Mouse (Mus musculus) adrenal gland, adult 10 weeks (tissue): Measurements from ENCODE around the gene Aldh3b2. TPM values are rescaled to one million over a fixed set of nuclear protein-coding genes. Genes with fewer than 3 reads are reported as not detected.

ENCODE experiments used
- polyA plus RNA-seq: library from polyadenylated mRNA; stranded (reverse); fragments of 350-450 nt; fragmentation: Illumina TruSeq; extraction: RNeasy Lipid Tissue Mini Kit (QIAGEN cat#74804); gene quantifications from one replicate; pipeline ENCODE4 v1.2.3, GENCODE M21; 2014; ENCODE audit warnings: low read depth, low replicate concordance

The Aldh3b2 gene
- 0.99 TPM for polyA plus RNA-seq

DNA sequence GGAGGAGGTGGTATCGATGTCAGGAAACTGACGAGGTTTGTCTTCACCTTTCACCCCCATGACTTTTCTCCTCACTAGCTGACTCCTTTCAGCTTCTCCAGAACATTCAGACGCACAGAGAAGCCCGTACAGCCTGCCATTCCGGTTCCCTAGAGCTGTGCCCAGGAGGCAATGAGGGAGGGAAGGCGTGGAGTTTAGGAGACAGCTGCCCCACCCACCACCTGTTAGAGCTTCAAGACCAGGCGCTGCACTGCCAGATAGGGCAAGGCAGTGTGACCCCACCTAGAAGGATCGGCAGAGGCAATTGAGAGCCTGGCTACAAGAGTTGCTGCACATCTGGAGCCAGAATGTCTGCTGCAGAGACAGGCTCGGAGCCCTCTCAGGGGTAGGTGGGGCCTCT lies at the start of gene Aldh3b2:
Aldh3b2 (plus strand) TSS at position 100 of the 400 bp plus-strand sequence.

DNA sequence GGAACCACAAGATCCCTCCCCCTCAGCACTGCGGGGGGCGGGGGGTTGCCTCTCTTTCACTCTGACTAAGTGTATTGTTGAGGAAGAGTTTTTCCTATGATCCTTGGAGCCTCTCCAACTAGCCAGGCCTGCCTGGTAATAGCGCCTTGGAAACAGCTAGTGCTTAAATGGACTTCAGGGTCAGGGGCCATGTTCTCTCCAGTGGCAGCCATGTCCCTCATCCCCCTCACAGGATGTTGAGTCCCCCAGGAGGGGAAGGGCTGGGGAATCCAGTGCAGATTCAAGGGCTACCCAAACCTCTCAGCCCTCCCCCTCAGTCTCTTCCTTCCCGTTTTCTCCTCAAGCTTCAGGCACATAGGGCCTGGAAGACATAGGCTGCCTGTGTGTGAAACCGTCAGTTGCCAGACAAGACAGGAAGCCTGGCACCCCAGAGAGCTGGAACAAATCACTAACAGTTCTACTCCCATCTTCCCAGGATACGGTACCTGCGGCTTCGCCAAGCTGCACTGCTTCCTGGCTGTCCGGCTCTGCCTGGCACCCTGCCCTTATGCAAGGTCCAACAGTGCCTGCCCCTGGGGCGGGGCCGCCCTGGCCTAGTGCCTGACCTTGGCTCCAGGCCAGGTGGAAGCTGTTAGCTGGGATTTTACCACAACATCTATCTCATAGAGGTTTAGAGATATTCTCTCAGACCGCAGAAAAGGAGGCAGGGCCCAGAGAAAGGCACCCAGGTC lies 42.8 kb upstream of the Aldh3b2 start, which contains the start of gene Aldh3b1:
Aldh3b1 (minus strand) TSS at position 598 of the 731 bp plus-strand sequence.

DNA sequence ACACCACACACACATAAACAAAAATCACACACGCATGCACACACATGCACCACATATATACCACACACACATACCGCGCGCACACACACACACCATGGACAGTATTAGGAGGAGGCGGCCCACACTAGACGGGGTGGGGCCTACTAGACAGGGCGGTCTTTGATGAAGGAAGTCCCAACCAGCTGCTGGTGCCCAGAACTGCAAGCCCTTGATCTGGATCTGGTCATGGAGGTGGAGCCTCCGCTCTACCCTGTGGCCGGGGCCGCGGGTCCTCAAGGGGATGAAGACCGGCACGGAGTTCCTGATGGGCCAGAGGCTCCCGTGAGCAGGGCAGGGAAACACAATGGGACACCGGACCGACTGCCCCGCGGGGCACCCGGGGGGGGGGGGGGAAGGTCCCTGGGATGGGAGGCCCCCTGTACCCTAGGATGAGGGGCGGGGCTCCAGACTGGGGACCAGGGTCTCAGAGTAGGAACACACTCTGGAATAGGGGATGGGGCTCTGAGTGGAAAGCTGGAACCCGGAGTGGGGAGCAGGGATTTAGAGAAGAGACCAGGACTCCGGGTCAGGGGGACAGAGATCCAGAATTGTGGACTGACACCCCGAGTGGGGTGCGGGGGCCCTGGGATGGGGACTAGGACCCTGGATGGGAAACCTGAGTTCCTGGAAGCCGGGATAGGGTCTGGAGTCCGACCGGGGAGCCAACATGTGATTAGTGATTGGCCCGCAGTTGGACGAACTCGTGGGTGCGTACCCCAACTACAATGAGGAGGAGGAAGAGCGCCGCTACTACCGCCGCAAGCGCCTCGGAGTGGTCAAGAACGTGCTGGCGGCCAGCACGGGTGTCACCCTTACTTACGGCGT lies 36.9 kb upstream of the Aldh3b2 start, which contains the start of gene Unc93b1:
Unc93b1 (plus strand) TSS at position 155 of the 864 bp plus-strand sequence.

DNA sequence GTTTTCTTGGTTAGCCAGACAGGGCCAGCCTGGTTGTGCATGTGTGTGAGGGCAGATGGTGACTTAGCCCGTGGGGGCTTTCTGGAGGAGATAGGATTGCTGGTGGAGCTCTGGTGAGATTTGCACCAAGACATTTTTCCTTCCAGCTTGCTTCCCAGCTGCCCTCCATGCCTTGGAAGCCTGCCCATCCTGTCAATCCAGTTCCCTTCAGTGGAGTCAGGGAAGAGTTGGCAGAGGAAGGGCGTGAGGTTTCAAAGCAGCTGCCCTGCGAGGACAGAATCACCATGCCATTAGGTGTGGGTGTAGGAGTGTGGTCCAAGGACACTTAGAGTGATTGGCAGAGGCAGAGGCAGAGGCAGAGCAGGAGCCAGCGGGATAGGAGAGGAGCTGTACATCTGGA lies 13.7 kb upstream of the Aldh3b2 start, which contains the start of gene Aldh3b3:
Aldh3b3 (plus strand) TSS at position 176 of the 400 bp plus-strand sequence.

DNA sequence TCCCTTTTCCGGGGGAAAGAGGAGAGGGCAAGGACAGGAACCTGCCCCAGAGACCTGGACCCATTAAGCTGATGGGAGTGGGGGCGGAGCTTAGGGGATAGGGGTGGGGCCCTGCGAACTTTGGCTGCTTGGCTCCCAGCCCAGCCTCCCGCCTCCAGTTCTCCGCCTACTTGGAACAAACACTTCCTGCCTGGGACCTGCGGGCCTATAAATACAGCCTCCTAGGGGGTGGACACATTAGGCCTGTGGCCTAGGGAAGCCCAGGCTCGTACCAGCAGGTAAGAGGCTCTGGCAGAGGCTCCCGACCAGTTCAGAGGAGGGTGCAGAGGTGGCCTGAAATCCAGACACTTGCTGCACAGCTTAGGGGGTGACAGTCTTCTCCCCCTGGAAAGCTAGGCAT lies 14.2 kb downstream of the Aldh3b2 start, which contains the start of gene Acy3:
Acy3 (plus strand) TSS at position 237 of the 400 bp plus-strand sequence.

DNA sequence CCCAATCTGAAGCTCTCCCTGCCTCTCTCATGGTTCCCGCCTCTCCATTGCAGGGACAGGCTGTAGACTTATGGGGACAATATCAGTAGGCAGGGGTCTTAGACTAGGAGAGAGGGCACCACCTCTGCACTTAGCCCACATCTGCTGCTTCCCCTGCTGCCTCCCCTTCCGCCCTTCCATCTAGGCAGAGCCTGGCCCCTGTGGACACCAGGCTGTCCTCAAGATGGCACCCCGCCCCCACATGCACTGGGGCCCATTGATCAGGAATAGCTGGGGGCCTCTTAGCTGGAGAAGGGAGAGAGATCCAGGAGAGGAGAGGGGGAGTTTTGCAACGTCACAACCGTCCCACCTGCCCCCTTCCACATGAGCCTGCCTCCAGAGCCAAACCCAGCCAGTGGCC lies 20.3 kb downstream of the Aldh3b2 start, which contains the start of gene Tbx10:
Tbx10 (plus strand) TSS at position 337 of the 400 bp plus-strand sequence.

DNA sequence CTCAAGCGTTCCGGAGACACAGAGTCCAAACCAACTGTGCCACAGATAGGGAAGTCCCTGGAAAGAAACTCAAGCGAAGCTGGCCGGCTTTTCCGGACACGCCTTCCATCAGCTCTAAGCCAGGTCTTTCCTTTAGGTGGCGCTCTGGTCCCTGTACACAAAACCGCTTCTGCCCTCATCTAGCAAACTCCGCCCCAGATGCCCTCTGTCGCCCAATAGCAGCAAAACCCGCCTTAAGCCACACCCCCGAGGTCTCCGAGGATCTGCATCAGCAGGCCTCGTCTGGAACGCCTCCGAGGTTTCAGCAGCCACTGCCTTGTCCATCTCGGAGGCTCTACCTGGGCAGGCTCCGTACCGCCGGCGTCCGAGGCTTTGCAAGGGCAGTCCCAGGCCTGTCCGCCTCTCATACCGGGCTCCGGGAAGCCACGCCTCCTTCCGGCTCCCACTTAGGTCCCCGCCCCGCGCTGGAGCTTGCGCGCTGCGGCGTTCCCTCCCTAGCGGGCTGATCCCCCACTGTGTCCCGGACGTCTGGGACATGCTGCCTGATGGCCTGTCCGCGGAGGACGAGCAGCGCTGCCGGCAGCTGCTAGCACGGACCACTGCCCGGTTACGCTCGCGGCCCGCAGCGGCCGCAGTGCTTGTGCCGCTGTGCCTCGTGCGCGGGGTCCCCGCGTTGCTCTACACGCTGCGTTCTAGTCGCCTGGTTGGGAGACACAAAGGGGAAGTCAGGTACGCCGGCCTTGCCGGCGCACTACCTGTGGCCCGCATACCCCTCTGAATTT lies 28.2 kb downstream of the Aldh3b2 start, which contains the start of the genes Nudt8 and Gm49405:
Nudt8 (plus strand) TSS at position 462 of the 782 bp plus-strand sequence.
Gm49405 (plus strand) TSS at position 508 of the 782 bp plus-strand sequence.

DNA sequence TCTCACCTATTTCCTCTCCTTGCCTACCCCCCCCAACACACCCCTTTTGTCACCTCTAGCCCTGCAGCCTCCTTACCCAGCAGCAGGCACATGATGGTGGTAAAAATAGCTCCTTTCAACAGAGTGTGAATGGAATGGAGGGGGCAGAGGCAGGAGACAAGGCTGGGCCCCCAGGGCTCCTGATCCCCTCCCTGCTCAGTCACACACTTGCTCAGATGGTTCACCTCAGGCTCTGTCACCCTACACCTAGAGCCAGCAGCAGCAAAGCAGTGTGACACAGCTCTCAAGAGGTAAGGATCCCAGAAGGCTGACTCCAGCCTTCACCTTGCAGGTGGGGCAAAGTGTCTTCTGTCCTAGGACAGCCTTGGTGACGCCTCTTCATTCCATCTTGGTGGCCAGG lies 31.0 kb downstream of the Aldh3b2 start, which contains the start of gene Doc2g:
Doc2g (plus strand) TSS at position 202 of the 400 bp plus-strand sequence.

DNA sequence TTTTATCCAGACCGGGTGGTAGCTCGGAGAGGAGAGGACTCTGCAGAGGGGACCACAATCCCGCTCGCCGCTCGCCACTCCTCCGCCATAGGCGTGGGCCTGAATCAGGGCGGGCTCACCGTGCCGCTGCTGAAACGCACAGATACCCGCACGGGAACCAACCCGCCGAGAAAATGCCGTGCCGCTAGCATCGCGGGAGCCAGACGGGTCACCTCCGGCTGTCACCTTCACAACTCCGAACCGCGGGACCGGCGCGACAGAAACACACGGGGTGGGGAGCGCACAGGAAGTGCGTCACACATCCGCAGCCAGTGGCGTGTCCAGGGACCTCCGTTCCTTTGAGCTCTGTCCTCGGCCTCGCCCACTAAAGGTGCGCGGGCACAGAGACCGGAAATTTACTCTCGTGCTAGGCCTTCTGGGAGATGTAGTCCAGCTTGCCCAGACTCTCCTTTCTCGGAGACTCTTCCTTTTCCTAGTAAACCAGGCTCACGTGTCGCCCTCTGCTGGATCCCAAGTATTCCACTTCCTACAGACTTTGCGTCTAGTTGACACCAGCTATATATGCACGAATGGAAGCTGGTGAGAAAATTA lies 40.4 kb downstream of the Aldh3b2 start, which contains the start of gene Ndufv1:
Ndufv1 (minus strand) TSS at position 375 of the 591 bp plus-strand sequence.

Other genes with a start within 250 kb of the Aldh3b2 start
- gene Kmt5b, start 204.9 kb upstream of the Aldh3b2 start, polyA plus RNA-seq = 203 TPM
- 119 TPM for gene Chka, start 120.6 kb upstream of the Aldh3b2 start, polyA plus RNA-seq
- 2.0 TPM for gene Tcirg1, start 65.2 kb upstream of the Aldh3b2 start, polyA plus RNA-seq
- gene Ndufs8, start 59.6 kb upstream of the Aldh3b2 start, polyA plus RNA-seq = 10.0 TPM
- gene Aldh3b1, start 42.5 kb upstream of the Aldh3b2 start, polyA plus RNA-seq = 9.5 TPM
- 2.3 TPM for gene Unc93b1, start 37.1 kb upstream of the Aldh3b2 start, polyA plus RNA-seq
- gene Aldh3b3, start 13.7 kb upstream of the Aldh3b2 start, polyA plus RNA-seq = not detected
- 3.2 TPM for gene Acy3, start 14.2 kb downstream of the Aldh3b2 start, polyA plus RNA-seq
- gene Tbx10, start 20.4 kb downstream of the Aldh3b2 start, polyA plus RNA-seq = not detected
- gene Nudt8, start 28.3 kb downstream of the Aldh3b2 start, polyA plus RNA-seq = not detected
- not detected for gene Gm49405, start 28.3 kb downstream of the Aldh3b2 start, polyA plus RNA-seq
- not detected for gene Doc2g, start 31.0 kb downstream of the Aldh3b2 start, polyA plus RNA-seq
- 6.6 TPM for gene Ndufv1, start 40.5 kb downstream of the Aldh3b2 start, polyA plus RNA-seq
- 19.5 TPM for gene Gstp1, start 65.7 kb downstream of the Aldh3b2 start, polyA plus RNA-seq
- gene Gstp2, start 73.7 kb downstream of the Aldh3b2 start, polyA plus RNA-seq = 9.4 TPM
- not detected for gene Gstp3, start 87.2 kb downstream of the Aldh3b2 start, polyA plus RNA-seq
- gene Cabp2, start 109.2 kb downstream of the Aldh3b2 start, polyA plus RNA-seq = not detected
- 1.1 TPM for gene Cdk2ap2, start 124.9 kb downstream of the Aldh3b2 start, polyA plus RNA-seq
- 0.87 TPM for gene Pitpnm1, start 127.7 kb downstream of the Aldh3b2 start, polyA plus RNA-seq
- gene Aip, start 153.5 kb downstream of the Aldh3b2 start, polyA plus RNA-seq = 1.1 TPM
- not detected for gene Gpr152, start 167.5 kb downstream of the Aldh3b2 start, polyA plus RNA-seq
- gene Cabp4, start 171.7 kb downstream of the Aldh3b2 start, polyA plus RNA-seq = not detected
- gene Coro1b, start 176.3 kb downstream of the Aldh3b2 start, polyA plus RNA-seq = 31.5 TPM
- 3.5 TPM for gene Ptprcap, start 181.3 kb downstream of the Aldh3b2 start, polyA plus RNA-seq
- 3.1 TPM for gene Rps6kb2, start 191.0 kb downstream of the Aldh3b2 start, polyA plus RNA-seq
- gene Carns1, start 203.2 kb downstream of the Aldh3b2 start, polyA plus RNA-seq = 0.93 TPM
- gene Tbc1d10c, start 219.0 kb downstream of the Aldh3b2 start, polyA plus RNA-seq = not detected
- 103 TPM for gene Ppp1ca, start 219.7 kb downstream of the Aldh3b2 start, polyA plus RNA-seq
- gene Rad9a, start 229.3 kb downstream of the Aldh3b2 start, polyA plus RNA-seq = 3.1 TPM
- gene Clcf1, start 241.9 kb downstream of the Aldh3b2 start, polyA plus RNA-seq = 0.70 TPM
- not detected for gene AC109138.7, start 242.0 kb downstream of the Aldh3b2 start, polyA plus RNA-seq